Mouse (Mus musculus): ENCODE results near the gene Lrtm2. TPM values are rescaled to one million over a fixed set of nuclear protein-coding genes. Genes with fewer than 3 reads are reported as not detected.
"Not testable (repeated sequence)": the region's sequence is repeated elsewhere in the genome, so short reads cannot be mapped to it uniquely, and the experiment has no call there.

The Lrtm2 gene
- polyA plus RNA-seq, 1 experiment from 2014 or later, result 0.28 TPM

- DNase-seq (ENCODE audit: low spot score) (no peak), ATAC-seq (ENCODE audit: insufficient read depth, low FRiP score, low TSS enrichment) (no peak)
- H3K9ac ChIP-seq (ENCODE audit: low read length), result no peak overlapping the region
- no peak overlapping the region for H3K4me2 ChIP-seq (ENCODE audit: low read depth)
- no peak overlapping the region for H3K27ac ChIP-seq (ENCODE audit: low read depth, low read length)
- 93% methylated on average over 5 of the region's 5 CpGs for WGBS
- H3K27me3 ChIP-seq (ENCODE audit: control insufficient read depth, insufficient read depth, low read length), result no peaks in the 10 kb centered on the region
- H3K4me3 ChIP-seq (ENCODE audit: low read depth, low read length), result no peak overlapping the region
- no peaks in the 10 kb centered on the region for H3K9me3 ChIP-seq (ENCODE audit: control insufficient read depth, low read length)
- H3K36me3 ChIP-seq (ENCODE audit: control insufficient read depth, insufficient read depth, low read length), result peaks cover 2% of the 10 kb centered on the region; the same call in 1 of the 2 replicates
- H3K4me1 ChIP-seq (ENCODE audit: control insufficient read depth, insufficient read depth, low read length), result no peaks in the 10 kb centered on the region
These were observed 33.0 kb upstream of the Lrtm2 start for GRCm38 (mm10) chr6:119363593-119363992.

- H3K36me3 ChIP-seq (ENCODE audit: control insufficient read depth, insufficient read depth, low read length), result peaks cover 6% of the 10 kb centered on the region
- DNase-seq (ENCODE audit: low spot score) (no peak), ATAC-seq (ENCODE audit: insufficient read depth, low FRiP score, low TSS enrichment) (no peak)
- no peak overlapping the region for H3K4me3 ChIP-seq (ENCODE audit: low read depth, low read length)
- H3K9ac ChIP-seq (ENCODE audit: low read length), result no peak overlapping the region
- no peaks in the 10 kb centered on the region for H3K27me3 ChIP-seq (ENCODE audit: control insufficient read depth, insufficient read depth, low read length)
- no peaks in the 10 kb centered on the region for H3K4me1 ChIP-seq (ENCODE audit: control insufficient read depth, insufficient read depth, low read length)
- no peak overlapping the region for H3K4me2 ChIP-seq (ENCODE audit: low read depth)
- H3K27ac ChIP-seq (ENCODE audit: low read depth, low read length), result no peak overlapping the region
- H3K9me3 ChIP-seq (ENCODE audit: control insufficient read depth, low read length), result no peaks in the 10 kb centered on the region
- 94% methylated on average over 3 of the region's 3 CpGs for WGBS
These were observed 30.5 kb upstream of the Lrtm2 start for GRCm38 (mm10) chr6:119360925-119361702.

GRCm38 (mm10) chr6:119360250-119360649 is 29.7 kb upstream of the Lrtm2 start:
- not testable (repeated sequence) for DNase-seq (ENCODE audit: low spot score); H3K9ac ChIP-seq (ENCODE audit: low read length); H3K4me3 ChIP-seq (ENCODE audit: low read depth, low read length); H3K9me3 ChIP-seq (ENCODE audit: control insufficient read depth, low read length); H3K27me3 ChIP-seq (ENCODE audit: control insufficient read depth, insufficient read depth, low read length); ATAC-seq (ENCODE audit: insufficient read depth, low FRiP score, low TSS enrichment); H3K4me1 ChIP-seq (ENCODE audit: control insufficient read depth, insufficient read depth, low read length); H3K27ac ChIP-seq (ENCODE audit: low read depth, low read length); H3K4me2 ChIP-seq (ENCODE audit: low read depth); H3K36me3 ChIP-seq (ENCODE audit: control insufficient read depth, insufficient read depth, low read length)
- WGBS, result 86% methylated on average over 6 of the region's 6 CpGs

- 89% methylated on average over 8 of the region's 8 CpGs for WGBS
- H3K27ac ChIP-seq (ENCODE audit: low read depth, low read length), result no peak overlapping the region
These were observed 27.5 kb upstream of the Lrtm2 start for GRCm38 (mm10) chr6:119358020-119358571.

GRCm38 (mm10) chr6:119352501-119352900 is 21.9 kb upstream of the Lrtm2 start:
- Histone ChIP-seq H3K27me3 (ENCODE audit: control insufficient read depth, insufficient read depth, low read length) (no peaks in the 10 kb centered on the region), H3K4me1 (ENCODE audit: control insufficient read depth, insufficient read depth, low read length) (no peaks in the 10 kb centered on the region), H3K9me3 (ENCODE audit: control insufficient read depth, low read length) (no peaks in the 10 kb centered on the region), H3K9ac (ENCODE audit: low read length) (no peak overlapping the region), H3K36me3 (ENCODE audit: control insufficient read depth, insufficient read depth, low read length) (peaks cover 2% of the 10 kb centered on the region), H3K4me3 (ENCODE audit: low read depth, low read length) (no peak overlapping the region), H3K27ac (ENCODE audit: low read depth, low read length) (no peak overlapping the region), H3K4me2 (ENCODE audit: low read depth) (no peak overlapping the region)
- ATAC-seq (ENCODE audit: insufficient read depth, low FRiP score, low TSS enrichment), result no peak
- DNase-seq (ENCODE audit: low spot score), result no peak
- 86% methylated on average over 6 of the region's 6 CpGs for WGBS

More at GRCm38 (mm10) chr6:119358020-119358571, 27.5 kb upstream of the Lrtm2 start:
- no peak for DNase-seq (ENCODE audit: low spot score)
- no peak overlapping the region for H3K4me3 ChIP-seq (ENCODE audit: low read depth, low read length)
- no peak overlapping the region for H3K4me2 ChIP-seq (ENCODE audit: low read depth)
- H3K27me3 ChIP-seq (ENCODE audit: control insufficient read depth, insufficient read depth, low read length), result no peaks in the 10 kb centered on the region
- H3K9ac ChIP-seq (ENCODE audit: low read length), result no peak overlapping the region
- H3K36me3 ChIP-seq (ENCODE audit: control insufficient read depth, insufficient read depth, low read length), result peaks cover 5% of the 10 kb centered on the region
- H3K4me1 ChIP-seq (ENCODE audit: control insufficient read depth, insufficient read depth, low read length), result no peaks in the 10 kb centered on the region
- no peaks in the 10 kb centered on the region for H3K9me3 ChIP-seq (ENCODE audit: control insufficient read depth, low read length)
- ATAC-seq (ENCODE audit: insufficient read depth, low FRiP score, low TSS enrichment), result no peak

GRCm38 (mm10) chr6:119351656-119352055 is 21.1 kb upstream of the Lrtm2 start:
- Histone ChIP-seq H3K9ac (ENCODE audit: low read length) (no peak overlapping the region), H3K27ac (ENCODE audit: low read depth, low read length) (no peak overlapping the region), H3K4me2 (ENCODE audit: low read depth) (no peak overlapping the region), H3K4me1 (ENCODE audit: control insufficient read depth, insufficient read depth, low read length) (no peaks in the 10 kb centered on the region), H3K36me3 (ENCODE audit: control insufficient read depth, insufficient read depth, low read length) (peaks cover 2% of the 10 kb centered on the region), H3K9me3 (ENCODE audit: control insufficient read depth, low read length) (no peaks in the 10 kb centered on the region), H3K4me3 (ENCODE audit: low read depth, low read length) (no peak overlapping the region), H3K27me3 (ENCODE audit: control insufficient read depth, insufficient read depth, low read length) (no peaks in the 10 kb centered on the region)
- ATAC-seq (ENCODE audit: insufficient read depth, low FRiP score, low TSS enrichment) (no peak), DNase-seq (ENCODE audit: low spot score) (no peak)
- WGBS, result 81% methylated on average over 8 of the region's 8 CpGs

GRCm38 (mm10) chr6:119350703-119351198 is 20.2 kb upstream of the Lrtm2 start:
- Histone ChIP-seq H3K27ac (ENCODE audit: low read depth, low read length) (no peak overlapping the region), H3K9me3 (ENCODE audit: control insufficient read depth, low read length) (no peaks in the 10 kb centered on the region), H3K4me1 (ENCODE audit: control insufficient read depth, insufficient read depth, low read length) (no peaks in the 10 kb centered on the region), H3K36me3 (ENCODE audit: control insufficient read depth, insufficient read depth, low read length) (peaks cover 2% of the 10 kb centered on the region), H3K9ac (ENCODE audit: low read length) (no peak overlapping the region), H3K4me3 (ENCODE audit: low read depth, low read length) (no peak overlapping the region), H3K27me3 (ENCODE audit: control insufficient read depth, insufficient read depth, low read length) (no peaks in the 10 kb centered on the region), H3K4me2 (ENCODE audit: low read depth) (no peak overlapping the region)
- DNase-seq (ENCODE audit: low spot score) (no peak), ATAC-seq (ENCODE audit: insufficient read depth, low FRiP score, low TSS enrichment) (no peak)
- WGBS, result 89% methylated on average over 9 of the region's 9 CpGs

GRCm38 (mm10) chr6:119348234-119348633 is 17.7 kb upstream of the Lrtm2 start:
- WGBS, result 5% methylated on average over 1 of the region's 1 CpGs
- DNase-seq (ENCODE audit: low spot score) (peak; percentile 87), ATAC-seq (ENCODE audit: insufficient read depth, low FRiP score, low TSS enrichment) (no peak)
- no peaks in the 10 kb centered on the region for H3K27me3 ChIP-seq (ENCODE audit: control insufficient read depth, insufficient read depth, low read length)
- no peaks in the 10 kb centered on the region for H3K4me1 ChIP-seq (ENCODE audit: control insufficient read depth, insufficient read depth, low read length)
- no peak overlapping the region for H3K4me2 ChIP-seq (ENCODE audit: low read depth)
- no peaks in the 10 kb centered on the region for H3K9me3 ChIP-seq (ENCODE audit: control insufficient read depth, low read length)
- no peaks in the 10 kb centered on the region for H3K36me3 ChIP-seq (ENCODE audit: control insufficient read depth, insufficient read depth, low read length)
- H3K9ac ChIP-seq (ENCODE audit: low read length), result no peak overlapping the region
- H3K27ac ChIP-seq (ENCODE audit: low read depth, low read length), result no peak overlapping the region
- no peak overlapping the region for H3K4me3 ChIP-seq (ENCODE audit: low read depth, low read length)

GRCm38 (mm10) chr6:119347813-119348212 is 17.2 kb upstream of the Lrtm2 start:
- H3K27ac ChIP-seq (ENCODE audit: low read depth, low read length), result no peak overlapping the region
- H3K4me2 ChIP-seq (ENCODE audit: low read depth), result no peak overlapping the region
- no peak overlapping the region for H3K4me3 ChIP-seq (ENCODE audit: low read depth, low read length)
- H3K27me3 ChIP-seq (ENCODE audit: control insufficient read depth, insufficient read depth, low read length), result no peaks in the 10 kb centered on the region
- DNase-seq (ENCODE audit: low spot score) (no peak), ATAC-seq (ENCODE audit: insufficient read depth, low FRiP score, low TSS enrichment) (no peak)
- H3K4me1 ChIP-seq (ENCODE audit: control insufficient read depth, insufficient read depth, low read length), result no peaks in the 10 kb centered on the region
- WGBS, result 71% methylated on average over 5 of the region's 5 CpGs
- no peaks in the 10 kb centered on the region for H3K9me3 ChIP-seq (ENCODE audit: control insufficient read depth, low read length)
- H3K9ac ChIP-seq (ENCODE audit: low read length), result no peak overlapping the region
- H3K36me3 ChIP-seq (ENCODE audit: control insufficient read depth, insufficient read depth, low read length), result no peaks in the 10 kb centered on the region

Data from neural tube, embryonic 11.5 days (tissue).